Mouse (Mus musculus): ENCODE results near the gene Hectd4. TPM values are rescaled to one million over a fixed set of nuclear protein-coding genes. Genes with fewer than 3 reads are reported as not detected.
"Not testable (repeated sequence)": the region's sequence is repeated elsewhere in the genome, so short reads cannot be mapped to it uniquely, and the experiment has no call there.

Hectd4 gene
- polyA plus RNA-seq, 1 experiment from 2014 or later = 2.7 TPM

GRCm38 (mm10) chr5:121215380-121216125 is 4.5 kb upstream of the Hectd4 start:
- H3K4me1 ChIP-seq (replicated peaks; ENCODE audit: control insufficient read depth, insufficient read depth, low read length) = no peaks in the 10 kb centered on the region
- ATAC-seq (ENCODE audit: low read depth) = no peak
- H3K4me3 ChIP-seq (ENCODE audit: low read length) = no peak overlapping the region
- H3K4me2 ChIP-seq (ENCODE audit: low read depth, low read length) = no peak overlapping the region
- H3K27ac ChIP-seq (ENCODE audit: low read length) = no peak overlapping the region
- 49% methylated on average over 13 of the region's 13 CpGs for WGBS
- H3K9ac ChIP-seq (ENCODE audit: low read length) = no peak overlapping the region
- peaks cover 18% of the 10 kb centered on the region for H3K36me3 ChIP-seq (ENCODE audit: control insufficient read depth, insufficient read depth, low read length)
- H3K9me3 ChIP-seq (ENCODE audit: control insufficient read depth, low read length) = no peaks in the 10 kb centered on the region
- no peaks in the 10 kb centered on the region for H3K27me3 ChIP-seq (ENCODE audit: control insufficient read depth, insufficient read depth, low read depth, low read length)

- H3K4me2 ChIP-seq (ENCODE audit: low read depth, low read length) = no peak overlapping the region
- no peak overlapping the region for H3K27ac ChIP-seq (ENCODE audit: low read length)
- no peak overlapping the region for H3K4me3 ChIP-seq (ENCODE audit: low read length)
- no peaks in the 10 kb centered on the region for H3K9me3 ChIP-seq (ENCODE audit: control insufficient read depth, low read length)
- peaks cover 2% of the 10 kb centered on the region; the same call in 1 of the 2 replicates for H3K4me1 ChIP-seq (replicated peaks; ENCODE audit: control insufficient read depth, insufficient read depth, low read length)
- H3K9ac ChIP-seq (ENCODE audit: low read length) = no peak overlapping the region
- no peak for ATAC-seq (ENCODE audit: low read depth)
- 65% methylated on average over 12 of the region's 12 CpGs for WGBS
- no peaks in the 10 kb centered on the region for H3K27me3 ChIP-seq (ENCODE audit: control insufficient read depth, insufficient read depth, low read depth, low read length)
- H3K36me3 ChIP-seq (ENCODE audit: control insufficient read depth, insufficient read depth, low read length) = peaks cover 13% of the 10 kb centered on the region
Observed at GRCm38 (mm10) chr5:121216126-121216446, 3.9 kb upstream of the Hectd4 start.

DNA sequence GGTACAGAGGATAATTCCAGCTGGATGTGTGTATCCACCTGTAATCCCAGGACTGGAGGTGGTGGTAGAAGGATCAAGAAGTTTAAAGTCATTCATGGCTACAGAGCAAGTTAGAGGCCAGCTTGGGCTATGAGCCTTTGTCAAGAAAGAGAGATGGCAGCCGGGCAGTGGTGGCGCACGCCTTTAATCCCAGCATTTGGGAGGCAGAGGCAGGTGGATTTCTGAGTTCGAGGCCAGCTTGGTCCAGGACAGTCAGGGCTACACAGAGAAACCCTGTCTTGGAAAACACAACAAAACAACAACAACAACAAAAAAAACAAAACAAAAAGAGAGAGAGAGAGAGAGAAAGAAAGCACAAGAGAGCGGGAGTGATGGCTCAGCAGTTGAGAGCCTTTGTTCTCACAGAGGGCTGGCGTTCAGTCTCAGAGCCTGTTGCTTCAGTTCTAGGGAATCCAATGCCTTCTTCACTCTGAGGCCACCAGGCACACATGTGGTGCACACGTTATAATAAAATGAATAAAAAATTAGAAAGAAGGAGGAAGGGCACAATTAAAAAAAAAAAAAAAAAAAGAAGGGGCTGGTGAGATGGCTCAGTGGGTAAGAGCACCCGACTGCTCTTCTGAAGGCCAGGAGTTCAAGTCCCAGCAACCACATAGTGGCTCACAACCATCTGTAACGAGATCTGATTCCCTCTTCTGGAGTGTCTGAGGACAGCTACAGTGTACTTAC is 3.3 kb upstream of the Hectd4 start:
- not testable (repeated sequence) for H3K4me3 ChIP-seq (ENCODE audit: low read length); H3K27me3 ChIP-seq (ENCODE audit: control insufficient read depth, insufficient read depth, low read depth, low read length); H3K9me3 ChIP-seq (ENCODE audit: control insufficient read depth, low read length); H3K4me1 ChIP-seq (replicated peaks; ENCODE audit: control insufficient read depth, insufficient read depth, low read length); H3K4me2 ChIP-seq (ENCODE audit: low read depth, low read length); H3K36me3 ChIP-seq (ENCODE audit: control insufficient read depth, insufficient read depth, low read length); ATAC-seq (ENCODE audit: low read depth); H3K9ac ChIP-seq (ENCODE audit: low read length); H3K27ac ChIP-seq (ENCODE audit: low read length)
- WGBS = 85% methylated on average over 9 of the region's 9 CpGs

GRCm38 (mm10) chr5:121217313-121217634 is 2.7 kb upstream of the Hectd4 start:
- 84% methylated on average over 2 of the region's 2 CpGs for WGBS
- Histone ChIP-seq H3K27me3 (ENCODE audit: control insufficient read depth, insufficient read depth, low read depth, low read length) (no peaks in the 10 kb centered on the region), H3K36me3 (ENCODE audit: control insufficient read depth, insufficient read depth, low read length) (peaks cover 3% of the 10 kb centered on the region), H3K27ac (ENCODE audit: low read length) (no peak overlapping the region), H3K4me2 (ENCODE audit: low read depth, low read length) (no peak overlapping the region), H3K4me1 (replicated peaks; ENCODE audit: control insufficient read depth, insufficient read depth, low read length) (peaks cover 9% of the 10 kb centered on the region), H3K9me3 (ENCODE audit: control insufficient read depth, low read length) (no peaks in the 10 kb centered on the region), H3K9ac (ENCODE audit: low read length) (no peak overlapping the region), H3K4me3 (ENCODE audit: low read length) (no peak overlapping the region)
- no peak for ATAC-seq (ENCODE audit: low read depth)

- Histone ChIP-seq H3K27ac (ENCODE audit: low read length) (no peak overlapping the region), H3K9me3 (ENCODE audit: control insufficient read depth, low read length) (no peaks in the 10 kb centered on the region), H3K4me1 (replicated peaks; ENCODE audit: control insufficient read depth, insufficient read depth, low read length) (peaks cover 9% of the 10 kb centered on the region), H3K36me3 (ENCODE audit: control insufficient read depth, insufficient read depth, low read length) (no peaks in the 10 kb centered on the region), H3K4me3 (ENCODE audit: low read length) (no peak overlapping the region), H3K9ac (ENCODE audit: low read length) (no peak overlapping the region), H3K4me2 (ENCODE audit: low read depth, low read length) (no peak overlapping the region), H3K27me3 (ENCODE audit: control insufficient read depth, insufficient read depth, low read depth, low read length) (no peaks in the 10 kb centered on the region)
- no peak for ATAC-seq (ENCODE audit: low read depth)
- 89% methylated on average over 1 of the region's 1 CpGs for WGBS
Observed at GRCm38 (mm10) chr5:121219190-121219589, 829 bp upstream of the Hectd4 start.

DNA sequence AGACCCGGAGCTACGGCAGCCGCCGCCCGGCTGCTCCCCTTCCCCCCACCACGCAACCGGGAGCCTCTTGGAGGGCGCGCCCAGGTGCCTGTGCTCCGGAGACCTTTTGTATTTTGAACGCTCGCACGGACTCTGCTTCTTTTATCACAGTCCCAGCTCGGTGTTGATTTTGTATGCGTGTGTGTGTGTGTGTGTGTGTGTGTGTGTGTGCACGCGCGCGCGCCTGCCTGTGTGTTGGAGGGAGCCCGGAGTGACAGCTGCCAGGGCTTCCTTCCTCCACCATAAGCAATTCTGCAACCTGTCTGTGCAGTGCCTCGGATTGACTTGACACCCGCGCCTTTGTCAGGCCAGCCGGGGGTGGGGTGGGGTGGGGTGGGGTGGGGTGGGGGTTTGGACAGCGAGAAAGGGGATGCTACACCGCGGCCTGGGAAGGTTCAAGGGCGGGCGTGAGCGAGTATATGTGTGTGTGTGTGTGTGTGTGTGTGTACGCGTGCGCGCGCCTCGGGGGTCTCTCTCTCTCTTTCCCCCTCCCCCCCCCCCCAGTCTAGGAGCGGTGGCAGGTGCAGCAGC is 798 bp downstream of the Hectd4 start:
- Histone ChIP-seq H3K4me3 (ENCODE audit: low read length) (peak overlapping the region; percentile 98), H3K27ac (ENCODE audit: low read length) (peak overlapping the region; percentile 80), H3K27me3 (ENCODE audit: control insufficient read depth, insufficient read depth, low read depth, low read length) (no peaks in the 10 kb centered on the region), H3K9me3 (ENCODE audit: control insufficient read depth, low read length) (no peaks in the 10 kb centered on the region), H3K4me1 (replicated peaks; ENCODE audit: control insufficient read depth, insufficient read depth, low read length) (peaks cover 9% of the 10 kb centered on the region), H3K9ac (ENCODE audit: low read length) (peak overlapping the region; percentile 94), H3K36me3 (ENCODE audit: control insufficient read depth, insufficient read depth, low read length) (no peaks in the 10 kb centered on the region), H3K4me2 (ENCODE audit: low read depth, low read length) (peak overlapping the region; percentile 81)
- peak; percentile 23 for ATAC-seq (ENCODE audit: low read depth)
- WGBS = 0% methylated on average over 31 of the region's 38 CpGs

DNA sequence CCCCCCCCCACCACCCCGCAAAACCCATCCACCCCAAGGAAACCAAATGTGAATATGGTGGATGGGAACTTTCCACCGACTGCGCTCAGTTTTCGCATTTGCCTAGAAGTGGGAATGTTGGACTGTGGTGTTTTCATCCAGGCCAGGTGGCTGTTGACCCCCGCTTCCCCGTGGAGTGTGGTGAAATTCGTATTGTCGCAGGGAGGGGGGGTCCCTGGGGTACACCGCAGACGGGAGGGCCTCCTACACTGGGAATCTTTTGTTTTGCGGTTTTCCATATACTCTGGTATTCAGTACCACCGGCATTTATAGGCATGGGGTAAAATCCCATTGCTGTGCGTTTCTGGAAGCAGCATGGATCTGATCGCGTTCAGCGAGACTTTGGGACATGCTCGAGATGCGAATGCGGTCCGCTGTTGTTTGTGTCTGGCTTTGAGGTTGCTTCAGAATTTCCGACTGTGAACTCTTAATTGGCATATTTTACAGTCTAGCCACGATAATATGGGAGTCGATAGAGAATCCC is 1.4 kb downstream of the Hectd4 start:
- H3K9ac ChIP-seq (ENCODE audit: low read length) = peak overlapping the region; percentile 94
- H3K36me3 ChIP-seq (ENCODE audit: control insufficient read depth, insufficient read depth, low read length) = no peaks in the 10 kb centered on the region
- H3K4me3 ChIP-seq (ENCODE audit: low read length) = peak overlapping the region; percentile 98
- ATAC-seq (ENCODE audit: low read depth) = no peak
- H3K27ac ChIP-seq (ENCODE audit: low read length) = no peak overlapping the region
- H3K27me3 ChIP-seq (ENCODE audit: control insufficient read depth, insufficient read depth, low read depth, low read length) = no peaks in the 10 kb centered on the region
- H3K4me2 ChIP-seq (ENCODE audit: low read depth, low read length) = peak overlapping the region; percentile 81
- peaks cover 9% of the 10 kb centered on the region for H3K4me1 ChIP-seq (replicated peaks; ENCODE audit: control insufficient read depth, insufficient read depth, low read length)
- WGBS = 20% methylated on average over 22 of the region's 23 CpGs
- H3K9me3 ChIP-seq (ENCODE audit: control insufficient read depth, low read length) = no peaks in the 10 kb centered on the region

GRCm38 (mm10) chr5:121224020-121224419 is 4.0 kb downstream of the Hectd4 start:
- not testable (repeated sequence) for ATAC-seq (ENCODE audit: low read depth); H3K9ac ChIP-seq (ENCODE audit: low read length); H3K9me3 ChIP-seq (ENCODE audit: control insufficient read depth, low read length); H3K4me3 ChIP-seq (ENCODE audit: low read length); H3K4me2 ChIP-seq (ENCODE audit: low read depth, low read length); H3K27me3 ChIP-seq (ENCODE audit: control insufficient read depth, insufficient read depth, low read depth, low read length); H3K36me3 ChIP-seq (ENCODE audit: control insufficient read depth, insufficient read depth, low read length); H3K4me1 ChIP-seq (replicated peaks; ENCODE audit: control insufficient read depth, insufficient read depth, low read length); H3K27ac ChIP-seq (ENCODE audit: low read length)
- 95% methylated on average over 3 of the region's 4 CpGs for WGBS

GRCm38 (mm10) chr5:121224856-121225255 is 4.8 kb downstream of the Hectd4 start:
- 80% methylated on average over 3 of the region's 3 CpGs for WGBS
- H3K4me1 ChIP-seq (replicated peaks; ENCODE audit: control insufficient read depth, insufficient read depth, low read length) = peaks cover 9% of the 10 kb centered on the region
- H3K9ac ChIP-seq (ENCODE audit: low read length) = no peak overlapping the region
- no peak for ATAC-seq (ENCODE audit: low read depth)
- H3K36me3 ChIP-seq (ENCODE audit: control insufficient read depth, insufficient read depth, low read length) = no peaks in the 10 kb centered on the region
- no peak overlapping the region for H3K27ac ChIP-seq (ENCODE audit: low read length)
- no peaks in the 10 kb centered on the region for H3K27me3 ChIP-seq (ENCODE audit: control insufficient read depth, insufficient read depth, low read depth, low read length)
- no peak overlapping the region for H3K4me2 ChIP-seq (ENCODE audit: low read depth, low read length)
- H3K4me3 ChIP-seq (ENCODE audit: low read length) = no peak overlapping the region
- H3K9me3 ChIP-seq (ENCODE audit: control insufficient read depth, low read length) = no peaks in the 10 kb centered on the region

All from lung, embryonic 16.5 days (tissue).